Mouse (Mus musculus) heart, adult 18-20 months (tissue): ENCODE results near the gene Tlk1. TPM values are rescaled to one million over a fixed set of nuclear protein-coding genes. Genes with fewer than 3 reads are reported as not detected.

Experiments
- DNase-seq, 2 experiments: peaks; one replicate each; pipeline ENCODE4 v3.0.0; 2021 to 2022; ENCODE audit warnings: mixed read lengths in 1 of 2
- total RNA-seq, 2 experiments: library from RNA; stranded (reverse); gene quantifications; 2 replicates each; pipeline ENCODE4 v1.2.3; 2021

The Tlk1 gene
- total RNA-seq, 2 experiments from 2014 or later: 27.0 to 33.3 TPM

- DNase-seq: no peak
These were observed 32.3 kb downstream of the Tlk1 start for GRCm38 (mm10) chr2:70793276-70793675.

GRCm38 (mm10) chr2:70790246-70790645 is 35.3 kb downstream of the Tlk1 start:
- DNase-seq: no peak

GRCm38 (mm10) chr2:70789331-70789730 is 36.2 kb downstream of the Tlk1 start:
- DNase-seq: no peak

- no peak for DNase-seq
These were observed 41.1 kb downstream of the Tlk1 start for GRCm38 (mm10) chr2:70784447-70784846.

- DNase-seq: no peak
These were observed 42.0 kb downstream of the Tlk1 start for GRCm38 (mm10) chr2:70783504-70783903.

GRCm38 (mm10) chr2:70779634-70780033 is 45.9 kb downstream of the Tlk1 start:
- peak; percentile 11 to 61 for DNase-seq

GRCm38 (mm10) chr2:70776744-70777143 is 48.8 kb downstream of the Tlk1 start:
- DNase-seq: no peak

GRCm38 (mm10) chr2:70764734-70765133 is 60.8 kb downstream of the Tlk1 start:
- peak; percentile 33 to 61 for DNase-seq

- no peak for DNase-seq
These were observed 62.8 kb downstream of the Tlk1 start for GRCm38 (mm10) chr2:70762741-70763140.

- DNase-seq: no peak
These were observed 73.4 kb downstream of the Tlk1 start for GRCm38 (mm10) chr2:70752149-70752548.

- DNase-seq: no peak
These were observed 73.9 kb downstream of the Tlk1 start for GRCm38 (mm10) chr2:70751655-70752054.

- no peak for DNase-seq
These were observed 82.9 kb downstream of the Tlk1 start for GRCm38 (mm10) chr2:70742588-70742987.

- DNase-seq: no peak
These were observed 83.6 kb downstream of the Tlk1 start for GRCm38 (mm10) chr2:70741901-70742300.

- DNase-seq: no peak
These were observed 89.5 kb downstream of the Tlk1 start for GRCm38 (mm10) chr2:70736008-70736407.

GRCm38 (mm10) chr2:70735534-70735933 is 90.0 kb downstream of the Tlk1 start:
- no peak for DNase-seq

GRCm38 (mm10) chr2:70727089-70727488 is 98.4 kb downstream of the Tlk1 start:
- no peak for DNase-seq

GRCm38 (mm10) chr2:70723610-70724243 is 101.8 kb downstream of the Tlk1 start:
- DNase-seq: no peak

GRCm38 (mm10) chr2:70710878-70711277 is 114.7 kb downstream of the Tlk1 start:
- DNase-seq: no peak

GRCm38 (mm10) chr2:70710236-70710635 is 115.3 kb downstream of the Tlk1 start:
- no peak for DNase-seq

- DNase-seq: no peak
These were observed 116.4 kb downstream of the Tlk1 start for GRCm38 (mm10) chr2:70708986-70709730.

- DNase-seq: no peak
These were observed 123.1 kb downstream of the Tlk1 start for GRCm38 (mm10) chr2:70702403-70702802.

GRCm38 (mm10) chr2:70701571-70701970 is 124.0 kb downstream of the Tlk1 start:
- no peak for DNase-seq

- DNase-seq: no peak
These were observed 124.7 kb downstream of the Tlk1 start for GRCm38 (mm10) chr2:70700851-70701250.

- DNase-seq: no peak
These were observed 129.8 kb downstream of the Tlk1 start for GRCm38 (mm10) chr2:70695712-70696111.
